Mouse (Mus musculus): ENCODE measurements around the gene Dtnbp1.

DNA sequence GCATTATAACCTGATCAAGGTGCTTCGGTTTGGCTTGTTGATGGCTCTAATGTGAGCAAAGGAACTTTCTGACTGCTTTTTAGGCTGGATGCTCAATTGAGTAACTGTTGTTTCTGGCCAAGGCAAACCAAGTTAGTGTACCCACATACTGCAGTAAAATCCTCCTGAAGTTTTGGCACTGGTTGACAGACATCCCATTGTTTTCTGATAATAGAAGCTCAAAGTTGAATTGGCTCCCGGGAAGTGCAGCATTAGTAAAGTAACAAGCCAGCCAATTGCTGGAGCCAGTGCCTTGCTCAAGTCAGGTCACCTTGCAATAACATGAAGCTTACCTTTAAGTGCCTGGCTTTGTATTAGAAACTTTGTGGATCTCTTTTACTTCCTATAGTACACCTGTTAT lies 111.3 kb downstream of the Dtnbp1 start:
- no peak for TF ChIP-seq CTCF (IDR thresholded peaks at IDR 0.05; ENCODE audit: extremely low read depth, insufficient read depth, insufficient read length, insufficient replicate concordance)
- no peak for TF ChIP-seq POLR2A (IDR thresholded peaks at IDR 0.05; ENCODE audit: low read depth, low read length)

Measured in spleen, adult 2 months (tissue).